Mouse (Mus musculus): ENCODE measurements around the gene Mall. TPM values are rescaled to one million over a fixed set of nuclear protein-coding genes. Genes with fewer than 3 reads are reported as not detected.

Mall gene
- polyA plus RNA-seq, 1 experiment from 2014 or later, result 3.5 TPM

GRCm38 (mm10) chr2:127751849-127752610 lies 22.3 kb upstream of the Mall start:
- H3K27me3 ChIP-seq (replicated peaks), result no peaks in the 10 kb centered on the region
- no peak overlapping the region for H3K9ac ChIP-seq
- 68% methylated on average over 11 of the region's 11 CpGs for WGBS
- no peaks in the 10 kb centered on the region; the same call in 1 of the 2 replicates for H3K36me3 ChIP-seq
- no peak overlapping the region for H3K4me2 ChIP-seq
- H3K4me1 ChIP-seq (replicated peaks), result peaks cover 3% of the 10 kb centered on the region; the same call in 1 of the 2 replicates
- no peak overlapping the region for H3K4me3 ChIP-seq
- no peaks in the 10 kb centered on the region for H3K9me3 ChIP-seq (replicated peaks)
- H3K27ac ChIP-seq (ENCODE audit: poor library complexity, severe bottlenecking), result no peak overlapping the region
- ATAC-seq (ENCODE audit: insufficient number of reproducible peaks, low FRiP score), result no peak

- H3K9me3 ChIP-seq (replicated peaks), result no peaks in the 10 kb centered on the region
- H3K27ac ChIP-seq (ENCODE audit: poor library complexity, severe bottlenecking), result no peak overlapping the region
- H3K36me3 ChIP-seq, result no peaks in the 10 kb centered on the region
- no peak overlapping the region for H3K9ac ChIP-seq
- WGBS, result 45% methylated on average over 1 of the region's 1 CpGs
- H3K27me3 ChIP-seq (replicated peaks), result no peaks in the 10 kb centered on the region
- no peak for ATAC-seq (ENCODE audit: insufficient number of reproducible peaks, low FRiP score)
- H3K4me1 ChIP-seq (replicated peaks), result no peaks in the 10 kb centered on the region
- no peak overlapping the region for H3K4me3 ChIP-seq
- H3K4me2 ChIP-seq, result no peak overlapping the region
Measured at GRCm38 (mm10) chr2:127749376-127749775, 19.6 kb upstream of the Mall start.

- WGBS, result 74% methylated on average over 7 of the region's 7 CpGs
- ATAC-seq (ENCODE audit: insufficient number of reproducible peaks, low FRiP score), result no peak
- Histone ChIP-seq H3K4me3 (no peak overlapping the region), H3K27me3 (replicated peaks) (no peaks in the 10 kb centered on the region), H3K9me3 (replicated peaks) (no peaks in the 10 kb centered on the region), H3K4me1 (replicated peaks) (no peaks in the 10 kb centered on the region), H3K4me2 (no peak overlapping the region), H3K9ac (no peak overlapping the region), H3K36me3 (no peaks in the 10 kb centered on the region), H3K27ac (ENCODE audit: poor library complexity, severe bottlenecking) (no peak overlapping the region)
Measured at GRCm38 (mm10) chr2:127748316-127748715, 18.6 kb upstream of the Mall start.

- H3K9me3 ChIP-seq (replicated peaks), result no peaks in the 10 kb centered on the region
- H3K9ac ChIP-seq, result no peak overlapping the region
- H3K27ac ChIP-seq (ENCODE audit: poor library complexity, severe bottlenecking), result no peak overlapping the region
- no peaks in the 10 kb centered on the region for H3K4me1 ChIP-seq (replicated peaks)
- H3K36me3 ChIP-seq, result no peaks in the 10 kb centered on the region
- no peak overlapping the region for H3K4me3 ChIP-seq
- no peak overlapping the region for H3K4me2 ChIP-seq
- H3K27me3 ChIP-seq (replicated peaks), result no peaks in the 10 kb centered on the region
- 77% methylated on average over 3 of the region's 3 CpGs for WGBS
- no peak for ATAC-seq (ENCODE audit: insufficient number of reproducible peaks, low FRiP score)
Measured at GRCm38 (mm10) chr2:127742637-127743036, 12.9 kb upstream of the Mall start.

GRCm38 (mm10) chr2:127740756-127741519 lies 11.2 kb upstream of the Mall start:
- Histone ChIP-seq H3K4me2 (no peak overlapping the region), H3K36me3 (no peaks in the 10 kb centered on the region), H3K9me3 (replicated peaks) (no peaks in the 10 kb centered on the region), H3K27ac (ENCODE audit: poor library complexity, severe bottlenecking) (no peak overlapping the region), H3K4me1 (replicated peaks) (no peaks in the 10 kb centered on the region; the same call in 1 of the 2 replicates), H3K4me3 (no peak overlapping the region), H3K9ac (no peak overlapping the region), H3K27me3 (replicated peaks) (no peaks in the 10 kb centered on the region)
- 81% methylated on average over 9 of the region's 9 CpGs for WGBS
- ATAC-seq (ENCODE audit: insufficient number of reproducible peaks, low FRiP score), result no peak

- 0 out of 2 replicates have a peak, but pooled peaks have one; percentile 42 for ATAC-seq (ENCODE audit: insufficient number of reproducible peaks, low FRiP score)
- H3K4me1 ChIP-seq (replicated peaks), result no peaks in the 10 kb centered on the region; the same call in 1 of the 2 replicates
- 71% methylated on average over 3 of the region's 3 CpGs for WGBS
- no peaks in the 10 kb centered on the region for H3K9me3 ChIP-seq (replicated peaks)
- no peaks in the 10 kb centered on the region for H3K27me3 ChIP-seq (replicated peaks)
- no peaks in the 10 kb centered on the region for H3K36me3 ChIP-seq
- no peak overlapping the region for H3K9ac ChIP-seq
- no peak overlapping the region for H3K4me2 ChIP-seq
- H3K4me3 ChIP-seq, result no peak overlapping the region
- 0 out of 2 replicates have a peak overlapping the region, but pooled peaks have one; percentile 32 for H3K27ac ChIP-seq (ENCODE audit: poor library complexity, severe bottlenecking)
Measured at GRCm38 (mm10) chr2:127737885-127738284, 8.2 kb upstream of the Mall start.

- Histone ChIP-seq H3K36me3 (no peaks in the 10 kb centered on the region), H3K9ac (no peak overlapping the region), H3K9me3 (replicated peaks) (no peaks in the 10 kb centered on the region), H3K4me3 (no peak overlapping the region), H3K27ac (ENCODE audit: poor library complexity, severe bottlenecking) (peak overlapping the region; percentile 49; the same call in 1 of the 2 replicates), H3K27me3 (replicated peaks) (no peaks in the 10 kb centered on the region), H3K4me2 (no peak overlapping the region), H3K4me1 (replicated peaks) (no peaks in the 10 kb centered on the region; the same call in 1 of the 2 replicates)
- 46% methylated on average over 6 of the region's 6 CpGs for WGBS
- peak; percentile 45 for ATAC-seq (ENCODE audit: insufficient number of reproducible peaks, low FRiP score)
Measured at GRCm38 (mm10) chr2:127736631-127737209, 7.0 kb upstream of the Mall start.

- Histone ChIP-seq H3K9me3 (replicated peaks) (no peaks in the 10 kb centered on the region), H3K4me3 (no peak overlapping the region), H3K27me3 (replicated peaks) (peaks cover 3% of the 10 kb centered on the region; the same call in 1 of the 2 replicates), H3K9ac (no peak overlapping the region), H3K4me2 (no peak overlapping the region), H3K4me1 (replicated peaks) (peaks cover 4% of the 10 kb centered on the region), H3K36me3 (no peaks in the 10 kb centered on the region), H3K27ac (ENCODE audit: poor library complexity, severe bottlenecking) (no peak overlapping the region)
- ATAC-seq (ENCODE audit: insufficient number of reproducible peaks, low FRiP score), result no peak
- WGBS, result 74% methylated on average over 9 of the region's 9 CpGs
Measured at GRCm38 (mm10) chr2:127735512-127736145, 5.9 kb upstream of the Mall start.

GRCm38 (mm10) chr2:127734889-127735288 lies 5.2 kb upstream of the Mall start:
- Histone ChIP-seq H3K27me3 (replicated peaks) (peaks cover 7% of the 10 kb centered on the region; the same call in 1 of the 2 replicates), H3K4me2 (no peak overlapping the region), H3K4me1 (replicated peaks) (peaks cover 12% of the 10 kb centered on the region), H3K4me3 (no peak overlapping the region), H3K9ac (no peak overlapping the region), H3K9me3 (replicated peaks) (no peaks in the 10 kb centered on the region), H3K36me3 (no peaks in the 10 kb centered on the region), H3K27ac (ENCODE audit: poor library complexity, severe bottlenecking) (no peak overlapping the region)
- no peak for ATAC-seq (ENCODE audit: insufficient number of reproducible peaks, low FRiP score)
- 75% methylated on average over 5 of the region's 5 CpGs for WGBS

- Histone ChIP-seq H3K27ac (ENCODE audit: poor library complexity, severe bottlenecking) (no peak overlapping the region), H3K4me3 (no peak overlapping the region)
- ATAC-seq (ENCODE audit: insufficient number of reproducible peaks, low FRiP score), result peak; percentile 52; the same call in 1 of the 2 replicates
Measured at GRCm38 (mm10) chr2:127730301-127730997, 717 bp upstream of the Mall start.

More at GRCm38 (mm10) chr2:127730301-127730997, 717 bp upstream of the Mall start:
- Histone ChIP-seq H3K27me3 (replicated peaks) (peaks cover 10% of the 10 kb centered on the region), H3K36me3 (no peaks in the 10 kb centered on the region), H3K9ac (no peak overlapping the region), H3K4me1 (replicated peaks) (peaks cover 24% of the 10 kb centered on the region), H3K4me2 (peak overlapping the region; percentile 70; the same call in 1 of the 2 replicates), H3K9me3 (replicated peaks) (no peaks in the 10 kb centered on the region)
- WGBS, result 47% methylated on average over 7 of the region's 7 CpGs

Data from heart, embryonic 12.5 days (tissue).